Mouse (Mus musculus) thymus, adult 2 months (tissue): ENCODE measurements at regions not wholly inside any gene's neighbourhood (a gene's known extent, or its start where the extent isn't known, plus 50 kb on each side); places are given as distances from the start of the nearest gene placed in this dataset.

Experiments
- CTCF ChIP-seq: fragments of 200-500 bp; IDR thresholded peaks from 2 replicates; pipeline ENCODE4 v1.5.1; 2012; ENCODE audit warnings: mild to moderate bottlenecking, control low read depth, low read length, moderate library complexity, borderline replicate concordance; ENCODE audit not compliant: control insufficient read depth, poor library complexity, insufficient read depth; ENCODE audit errors: extremely low read depth
- POLR2A ChIP-seq: fragments of 200-500 bp; IDR thresholded peaks from 2 replicates; pipeline ENCODE4 v1.6.1; 2012; ENCODE audit warnings: mild to moderate bottlenecking, low read length, control low read depth, moderate library complexity; ENCODE audit not compliant: control insufficient read depth, poor library complexity, insufficient read depth; ENCODE audit errors: extremely low read depth

GRCm38 (mm10) chr6:143535265-143535664, 368.2 kb downstream of the Etnk1 start:
- TF ChIP-seq CTCF (no peak), POLR2A (no peak)
